Mouse (Mus musculus) spleen, adult 18-20 months (tissue): ENCODE measurements around the gene Ptgir.

Experiments
- DNase-seq, 2 experiments: peaks; one replicate each; pipeline ENCODE4 v3.0.0; 2022; ENCODE audit warnings: mixed read lengths in 2 of 2

Ptgir gene

GRCm38 (mm10) chr7:16918014-16918413, 11.7 kb downstream of the Ptgir start:
- no peak for DNase-seq

GRCm38 (mm10) chr7:16918670-16919069, 12.4 kb downstream of the Ptgir start:
- DNase-seq, result no peak

GRCm38 (mm10) chr7:16919395-16920149, 13.3 kb downstream of the Ptgir start:
- DNase-seq, result no peak

DNA sequence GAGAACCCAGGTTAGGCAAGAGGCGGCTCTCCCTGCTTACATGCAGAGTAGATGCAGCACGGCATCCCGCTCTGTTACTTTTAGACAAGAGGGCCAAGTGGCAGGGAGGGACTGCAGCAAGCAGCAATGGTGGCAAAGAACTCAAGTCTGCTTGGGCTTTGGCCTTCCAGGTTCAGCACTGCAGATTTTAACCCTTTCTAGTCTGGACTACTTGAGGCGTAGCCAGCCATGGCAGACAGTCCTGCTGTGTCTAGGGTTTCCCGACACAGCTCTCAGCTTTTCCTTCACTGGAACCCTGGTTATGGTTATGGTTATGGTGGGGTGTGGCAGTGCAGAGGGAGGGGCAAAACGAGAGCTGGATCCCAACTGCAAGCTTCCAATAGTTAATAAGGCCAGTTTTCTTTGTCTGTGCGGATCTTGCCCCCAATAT, 13.9 kb downstream of the Ptgir start:
- no peak for DNase-seq

- DNase-seq, result no peak
Observed at GRCm38 (mm10) chr7:16920818-16921791, 14.8 kb downstream of the Ptgir start.

DNA sequence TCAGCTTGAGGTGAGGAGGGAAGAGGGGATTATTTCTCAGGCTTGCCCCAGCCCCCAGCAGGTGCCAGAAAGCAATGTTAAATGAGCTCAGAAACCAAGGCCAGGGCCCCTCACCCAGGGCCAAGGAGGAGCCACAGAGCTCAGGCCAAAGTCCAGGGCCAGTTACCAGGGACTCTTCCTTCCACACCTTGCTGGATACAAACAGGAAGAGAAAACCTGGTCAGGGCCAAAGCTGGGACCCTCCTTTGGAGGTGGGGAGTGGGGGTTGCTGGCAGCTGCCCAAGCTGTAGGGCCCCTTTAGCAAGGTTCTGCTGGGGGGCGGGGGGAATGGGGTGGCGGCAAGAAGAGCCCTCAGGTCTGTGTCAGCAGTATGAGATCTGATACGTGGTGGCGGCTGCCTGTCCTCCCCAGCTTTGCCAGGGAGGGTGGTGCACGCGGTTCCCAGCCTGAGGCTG, 15.6 kb downstream of the Ptgir start:
- no peak for DNase-seq

- no peak for DNase-seq
Observed at GRCm38 (mm10) chr7:16922360-16922973, 16.2 kb downstream of the Ptgir start.

DNA sequence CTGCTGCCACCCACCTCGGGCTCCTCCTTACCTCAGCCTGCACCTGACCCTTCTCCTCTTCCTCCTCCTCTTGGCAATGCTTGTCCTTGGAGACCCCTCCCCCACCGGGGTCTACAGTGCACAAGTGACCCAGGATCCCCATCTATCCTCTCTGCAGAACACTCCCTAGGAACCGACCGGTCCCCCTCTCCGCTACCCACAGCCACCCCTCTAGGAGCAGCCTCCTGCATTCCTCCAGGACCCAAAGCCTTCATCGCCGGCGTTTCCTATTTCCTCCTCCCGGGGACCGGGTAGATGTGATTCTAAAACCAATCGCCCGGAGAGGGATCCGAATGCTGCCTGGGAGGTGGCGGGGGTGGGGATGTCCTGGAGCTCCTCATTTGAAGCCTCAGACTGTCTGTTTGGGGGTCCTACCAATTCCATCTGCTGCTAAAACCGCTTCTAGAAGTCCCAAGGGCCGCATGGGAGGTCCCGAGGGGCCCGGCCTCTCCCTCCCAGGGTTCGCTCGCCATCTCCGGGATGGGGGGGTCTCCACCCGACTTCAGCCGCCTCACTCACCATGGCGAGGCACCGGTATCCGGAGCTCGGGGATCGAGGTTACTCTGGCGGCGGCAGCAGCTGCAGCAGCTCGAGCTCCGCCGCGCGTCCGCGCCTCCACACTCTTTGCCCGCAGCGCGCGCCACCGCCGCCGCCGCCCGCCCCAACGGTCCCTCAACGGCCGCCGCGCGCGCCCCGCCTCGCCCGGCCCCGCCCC, 17.2 kb downstream of the Ptgir start:
- peak; percentile 34 to 37 for DNase-seq

- peak; percentile 98 to 99 for DNase-seq
Observed at GRCm38 (mm10) chr7:16924037-16924834, 17.9 kb downstream of the Ptgir start, which contains the start of gene Calm3. Gene Calm3, minus strand, starts transcription at chr7:16924114.

- DNase-seq, result no peak
Observed at GRCm38 (mm10) chr7:16928341-16928740, 22.1 kb downstream of the Ptgir start.

GRCm38 (mm10) chr7:16930850-16931249, 24.6 kb downstream of the Ptgir start:
- DNase-seq, result peak in 1 of 2 experiments; percentile 68

GRCm38 (mm10) chr7:16931968-16932627, 25.8 kb downstream of the Ptgir start:
- DNase-seq, result peak; percentile 41 to 78

- DNase-seq, result peak in 1 of 2 experiments; percentile 57
Observed at GRCm38 (mm10) chr7:16932704-16933577, 26.7 kb downstream of the Ptgir start.

GRCm38 (mm10) chr7:16937312-16937711, 31.0 kb downstream of the Ptgir start:
- DNase-seq, result no peak

GRCm38 (mm10) chr7:16938117-16938791, 32.0 kb downstream of the Ptgir start:
- DNase-seq, result no peak

- no peak for DNase-seq
Observed at GRCm38 (mm10) chr7:16940292-16940691, 34.0 kb downstream of the Ptgir start.

DNA sequence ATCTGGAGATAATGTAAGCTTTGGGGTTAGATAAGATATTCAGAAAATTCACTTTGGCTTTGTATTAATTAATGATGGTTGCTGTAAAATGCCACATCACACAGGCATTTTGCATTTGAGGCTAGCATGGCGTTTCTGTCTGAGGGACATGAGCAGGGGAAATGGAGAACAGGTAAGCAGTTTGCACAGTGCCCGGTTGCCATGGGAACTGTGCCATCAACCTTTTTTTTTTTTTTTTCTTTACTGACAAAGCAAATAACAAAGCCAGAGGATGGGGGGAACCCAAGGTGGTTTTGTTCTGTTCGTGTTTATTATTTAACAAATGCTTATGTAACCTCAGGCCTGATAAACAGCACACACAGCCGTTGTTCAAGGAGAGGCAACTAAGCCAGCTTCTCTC, 36.6 kb downstream of the Ptgir start:
- DNase-seq, result no peak

GRCm38 (mm10) chr7:16944061-16944807, 37.9 kb downstream of the Ptgir start, which contains the start of gene Pnmal2:
Gene Pnmal2, plus strand, starts transcription at chr7:16944682.
- peak; percentile 40 to 54 for DNase-seq
